Mouse (Mus musculus): Measurements from ENCODE around the gene Nedd4.

- TF ChIP-seq CTCF (IDR thresholded peaks at IDR 0.05; ENCODE audit: borderline replicate concordance, control insufficient read depth, extremely low read depth, insufficient read depth, low read length, poor library complexity) (no peak), POLR2A (IDR thresholded peaks at IDR 0.05; ENCODE audit: control insufficient read depth, extremely low read depth, insufficient read depth, low read length, poor library complexity) (no peak)
Measured at GRCm38 (mm10) chr9:72714945-72715344, 52.8 kb downstream of the Nedd4 start.
